Mouse (Mus musculus): Measurements from ENCODE around the gene Intu. TPM values are rescaled to one million over a fixed set of nuclear protein-coding genes. Genes with fewer than 3 reads are reported as not detected.

The Intu gene
- total RNA-seq, 4 experiments from 2014 or later = 6.3 to 7.6 (median 6.9) TPM

Small RNAs within 50 kb of the gene (microRNA-seq; reads per million reads assigned to microRNA genes)
- 0 reads per million in 2 experiments for gene Gm23810

Other genes starting within 250 kb of the Intu start
- under 1 TPM in 3 of 4 experiments, not detected in 1; 0.30 to 0.34 (median 0.33) TPM for gene Slc25a31, start 177.6 kb downstream of the Intu start, total RNA-seq (2022)
- 100 to 1,000 TPM; 146 to 158 (median 154) TPM for gene Hspa4l, start 213.2 kb downstream of the Intu start, total RNA-seq (2022)

Data from left cerebral cortex, adult 8-10 months (tissue).